Mouse (Mus musculus) limb, embryonic 11.5 days (tissue): Measurements from ENCODE around the gene Pla2g15. TPM values are rescaled to one million over a fixed set of nuclear protein-coding genes. Genes with fewer than 3 reads are reported as not detected.
A peak's percentile ranks its signal among the peaks of the same experiment; 100 is the strongest.

Experiments used
- ATAC-seq: fragments of 200-750 bp; cut with Nextera tagmentation; 2 replicates; pipeline ENCODE4 v1.8.0; 2017; ENCODE audit warnings: low read depth; ENCODE audit not compliant: insufficient number of reproducible peaks, low FRiP score, low TSS enrichment
- DNase-seq: peaks from one replicate; pipeline ENCODE4 v3.0.0-alpha.2; 2015; ENCODE audit warnings: low spot score
- H3K27ac ChIP-seq: fragments of 300-500 bp; sonication (generic); replicated peaks from 2 replicates; pipeline ENCODE4 v1.5.1; 2014; ENCODE audit warnings: low read depth, mild to moderate bottlenecking, low read length
- H3K27me3 ChIP-seq: fragments of 300-500 bp; sonication (generic); 2 replicates; pipeline ENCODE4 v1.6.1; 2014; ENCODE audit warnings: mild to moderate bottlenecking, low read length, mixed read lengths; ENCODE audit not compliant: control insufficient read depth, insufficient read depth
- H3K36me3 ChIP-seq: fragments of 300-500 bp; sonication (generic); 2 replicates; pipeline ENCODE4 v1.6.1; 2014; ENCODE audit warnings: mild to moderate bottlenecking, low read length, moderate library complexity, mixed read lengths; ENCODE audit not compliant: control insufficient read depth, insufficient read depth
- H3K4me1 ChIP-seq: fragments of 300-500 bp; sonication (generic); 2 replicates; pipeline ENCODE4 v1.6.1; 2014; ENCODE audit warnings: low read length, mixed read lengths; ENCODE audit not compliant: control insufficient read depth, insufficient read depth
- H3K4me2 ChIP-seq: fragments of 300-500 bp; sonication (generic); 2 replicates; pipeline ENCODE4 v1.6.1; 2014; ENCODE audit warnings: low read depth, mild to moderate bottlenecking, moderate library complexity; ENCODE audit not compliant: severe bottlenecking
- H3K4me3 ChIP-seq: fragments of 300-500 bp; sonication (generic); 2 replicates; pipeline ENCODE4 v1.5.1; 2014; ENCODE audit warnings: low read depth, low read length
- H3K9ac ChIP-seq: fragments of 300-500 bp; sonication (generic); 2 replicates; pipeline ENCODE4 v1.6.1; 2014; ENCODE audit warnings: mild to moderate bottlenecking, low read length
- H3K9me3 ChIP-seq: fragments of 300-500 bp; sonication (generic); 2 replicates; pipeline ENCODE4 v1.6.1; 2016; ENCODE audit warnings: low read length; ENCODE audit not compliant: control insufficient read depth
- WGBS: fragments of 180-500 bp; shearing (Covaris S2); extraction: QIAGEN DNeasy Blood & Tissue Kit; methylation state at CpG from one replicate; pipeline ENCODE4 v1.1.7; 2014; 5-methylcytosine and 5-hydroxymethylcytosine counted together
- polyA plus RNA-seq: library from polyadenylated mRNA; unstranded; fragments of >200 nt; fragmentation: Nextera tagmentation; extraction: Ambion mirVana; gene quantifications from 2 replicates; pipeline ENCODE4 v1.2.1, GENCODE M21; 2014

The Pla2g15 gene
- polyA plus RNA-seq, 1 experiment from 2014 or later: 6.7 TPM

DNA sequence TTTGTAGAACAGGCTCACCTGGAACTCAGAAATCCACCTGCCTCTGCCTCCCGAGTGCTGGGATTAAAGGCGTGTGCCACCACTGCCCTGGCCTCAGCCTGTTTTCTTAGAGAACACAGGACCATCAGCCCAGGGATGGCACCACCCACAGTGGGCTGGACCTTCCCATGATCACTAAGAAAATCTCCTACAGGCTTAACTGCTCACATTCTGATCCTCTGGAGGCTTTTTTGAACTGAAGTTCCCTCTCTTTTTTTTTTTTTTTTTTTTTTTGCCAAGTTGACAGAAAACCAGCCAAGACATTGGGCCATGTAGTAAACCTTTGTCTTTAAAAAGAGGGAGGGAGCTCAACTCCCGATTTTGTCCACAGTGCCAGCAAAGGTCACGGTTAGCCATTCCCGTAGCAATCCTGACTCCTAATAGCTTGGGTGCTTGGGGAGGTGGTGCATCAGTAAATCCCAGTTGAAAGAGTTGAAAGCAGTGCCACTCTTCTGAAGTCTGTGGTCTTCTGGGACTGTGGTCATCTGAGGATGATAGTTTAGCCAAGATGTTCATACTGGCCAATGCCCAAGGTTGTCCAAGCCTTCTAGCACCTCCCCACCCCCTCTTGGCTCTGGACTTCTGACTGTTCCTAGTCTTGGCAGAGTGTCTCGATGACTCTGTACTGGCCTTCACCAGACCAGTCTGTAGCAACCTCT, 2.2 kb upstream of the Pla2g15 start:
- DNase-seq: no peak
- WGBS: 90% methylated on average over 6 of the region's 6 CpGs
- Histone ChIP-seq H3K27me3 (no peaks in the 10 kb centered on the region), H3K4me2 (no peak overlapping the region), H3K4me1 (0 out of 2 replicates have a peak, but pooled peaks cover 2% of the 10 kb centered on the region), H3K4me3 (no peak overlapping the region), H3K36me3 (no peaks in the 10 kb centered on the region), H3K9ac (no peak overlapping the region), H3K27ac (no peak overlapping the region), H3K9me3 (no peaks in the 10 kb centered on the region)
- ATAC-seq: no peak

DNA sequence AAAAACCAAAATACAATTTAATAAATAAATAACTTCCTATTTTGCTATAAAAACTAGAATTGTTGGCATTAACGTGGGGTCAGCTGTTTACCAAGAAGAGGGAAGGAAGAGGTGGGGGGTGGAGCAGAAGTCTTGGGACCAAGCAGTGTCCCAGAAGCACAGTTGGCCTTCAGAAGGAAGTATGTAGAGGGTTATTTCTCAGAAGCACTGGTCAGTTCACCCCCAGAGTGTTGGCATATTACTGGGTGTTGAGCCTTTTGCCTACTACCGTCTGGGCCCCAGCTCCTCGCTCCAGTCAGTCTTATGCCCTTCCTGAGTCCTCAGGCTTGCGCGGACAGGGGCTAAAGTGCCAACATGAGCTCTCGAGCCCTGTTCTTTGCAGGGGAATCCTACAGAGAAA, 1.2 kb upstream of the Pla2g15 start:
- 94% methylated on average over 6 of the region's 6 CpGs for WGBS
- Histone ChIP-seq H3K27me3 (no peaks in the 10 kb centered on the region), H3K4me3 (no peak overlapping the region), H3K9ac (no peak overlapping the region), H3K9me3 (no peaks in the 10 kb centered on the region), H3K27ac (no peak overlapping the region), H3K4me2 (no peak overlapping the region), H3K4me1 (0 out of 2 replicates have a peak, but pooled peaks cover 2% of the 10 kb centered on the region), H3K36me3 (no peaks in the 10 kb centered on the region)
- ATAC-seq (no peak), DNase-seq (no peak)

DNA sequence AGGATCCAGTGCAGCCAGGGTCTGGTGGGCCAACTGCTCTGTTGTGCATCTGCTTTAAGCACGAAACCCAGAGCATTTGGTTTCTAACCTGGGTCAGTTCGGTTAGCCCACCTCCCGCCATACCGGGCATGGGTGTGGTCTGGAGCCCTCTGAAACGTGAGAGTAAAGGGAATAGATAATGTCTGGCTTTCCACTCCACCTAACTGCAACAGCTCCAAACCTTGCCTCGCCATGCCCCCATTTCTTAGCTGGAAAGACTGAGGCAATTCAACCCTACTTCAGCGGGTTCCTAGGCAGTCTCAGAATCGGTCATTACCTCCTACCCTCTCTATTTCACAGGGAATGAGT, 428 bp downstream of the Pla2g15 start:
- no peaks in the 10 kb centered on the region for H3K36me3 ChIP-seq
- H3K4me2 ChIP-seq: peak overlapping the region; percentile 73
- no peak overlapping the region for H3K27ac ChIP-seq
- peak overlapping the region; percentile 65 for H3K9ac ChIP-seq
- DNase-seq: no peak
- 0 out of 2 replicates have a peak, but pooled peaks cover 2% of the 10 kb centered on the region for H3K4me1 ChIP-seq
- H3K4me3 ChIP-seq: peak overlapping the region; percentile 71
- H3K9me3 ChIP-seq: no peaks in the 10 kb centered on the region
- no peaks in the 10 kb centered on the region for H3K27me3 ChIP-seq
- WGBS: 25% methylated on average over 8 of the region's 8 CpGs
- no peak for ATAC-seq

DNA sequence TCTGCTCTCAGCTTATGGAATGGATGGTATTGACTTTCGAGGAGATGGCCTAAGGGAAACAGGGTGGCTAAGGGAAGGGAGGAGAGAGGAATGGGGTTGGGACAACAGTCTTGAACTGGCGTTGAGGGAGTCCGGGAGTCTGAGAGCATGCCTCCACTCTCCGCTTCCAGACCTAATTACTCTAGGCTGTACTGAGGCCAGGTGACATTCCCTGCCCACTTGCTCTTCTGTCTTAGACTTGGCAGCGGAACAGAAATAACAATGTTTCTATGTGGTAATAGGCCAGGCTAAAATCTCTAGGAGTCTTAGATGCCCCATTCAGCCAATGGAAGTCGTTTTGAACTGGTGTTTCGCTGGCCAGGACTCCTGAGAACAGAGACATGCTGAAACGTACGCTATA, 842 bp downstream of the Pla2g15 start:
- no peaks in the 10 kb centered on the region for H3K36me3 ChIP-seq
- peak overlapping the region; percentile 65; the same call in 1 of the 2 replicates for H3K9ac ChIP-seq
- no peak overlapping the region for H3K27ac ChIP-seq
- WGBS: 83% methylated on average over 9 of the region's 9 CpGs
- peak overlapping the region; percentile 73 for H3K4me2 ChIP-seq
- H3K27me3 ChIP-seq: no peaks in the 10 kb centered on the region
- H3K9me3 ChIP-seq: no peaks in the 10 kb centered on the region
- ATAC-seq (no peak), DNase-seq (no peak)
- 0 out of 2 replicates have a peak, but pooled peaks cover 2% of the 10 kb centered on the region for H3K4me1 ChIP-seq
- H3K4me3 ChIP-seq: peak overlapping the region; percentile 71

DNA sequence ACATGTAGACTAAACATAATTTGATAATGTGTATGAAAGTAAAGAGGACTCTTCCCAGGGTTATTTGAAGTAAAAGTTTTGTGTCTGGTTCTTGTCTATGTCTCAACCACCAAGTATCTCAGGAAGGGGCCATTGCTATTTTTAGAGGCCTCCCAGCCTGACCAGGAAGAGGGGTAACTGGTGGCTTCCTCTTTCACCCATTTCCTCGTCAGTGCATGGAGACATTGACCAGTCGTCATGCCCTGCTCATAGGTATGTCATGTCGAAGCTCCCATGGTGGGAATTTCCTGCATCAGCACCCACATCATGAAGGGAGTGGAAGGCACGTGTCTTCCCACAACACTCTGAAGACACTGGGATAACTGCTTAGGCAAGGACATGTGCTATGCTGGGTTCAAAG, 2.7 kb downstream of the Pla2g15 start:
- 82% methylated on average over 4 of the region's 4 CpGs for WGBS
- H3K27ac ChIP-seq: no peak overlapping the region

DNA sequence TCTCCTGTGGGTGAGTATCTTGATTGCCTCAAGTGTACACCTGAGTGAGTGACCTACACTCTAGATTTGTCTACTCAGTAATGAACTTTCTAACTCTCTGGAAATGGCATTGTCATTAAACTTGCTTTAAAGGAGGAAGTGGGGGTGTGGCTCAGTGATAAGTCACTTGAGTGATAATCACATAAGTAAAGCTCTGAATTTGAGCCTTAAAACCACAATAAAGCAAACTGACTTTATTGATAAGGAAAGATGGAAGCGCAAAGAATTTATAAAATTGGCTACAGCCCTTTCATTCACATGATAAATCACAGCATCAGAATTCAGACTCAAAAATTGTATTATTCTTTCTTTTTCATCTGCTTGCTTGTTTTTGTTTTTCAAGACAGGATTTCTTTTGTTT, 7.2 kb downstream of the Pla2g15 start:
- Histone ChIP-seq H3K9ac (no peak overlapping the region), H3K4me2 (no peak overlapping the region), H3K36me3 (peaks cover 4% of the 10 kb centered on the region; the same call in 1 of the 2 replicates), H3K9me3 (no peaks in the 10 kb centered on the region), H3K27ac (no peak overlapping the region), H3K4me1 (no peaks in the 10 kb centered on the region), H3K4me3 (no peak overlapping the region), H3K27me3 (no peaks in the 10 kb centered on the region)
- 92% methylated on average over 1 of the region's 1 CpGs for WGBS
- DNase-seq (no peak), ATAC-seq (no peak)

More for the DNA sequence above, 2.7 kb downstream of the Pla2g15 start:
- ATAC-seq (no peak), DNase-seq (no peak)
- H3K4me3 ChIP-seq: no peak overlapping the region
- H3K4me2 ChIP-seq: no peak overlapping the region
- H3K9ac ChIP-seq: no peak overlapping the region
- H3K27me3 ChIP-seq: no peaks in the 10 kb centered on the region
- H3K4me1 ChIP-seq: 0 out of 2 replicates have a peak, but pooled peaks cover 2% of the 10 kb centered on the region
- H3K36me3 ChIP-seq: no peaks in the 10 kb centered on the region
- H3K9me3 ChIP-seq: no peaks in the 10 kb centered on the region

DNA sequence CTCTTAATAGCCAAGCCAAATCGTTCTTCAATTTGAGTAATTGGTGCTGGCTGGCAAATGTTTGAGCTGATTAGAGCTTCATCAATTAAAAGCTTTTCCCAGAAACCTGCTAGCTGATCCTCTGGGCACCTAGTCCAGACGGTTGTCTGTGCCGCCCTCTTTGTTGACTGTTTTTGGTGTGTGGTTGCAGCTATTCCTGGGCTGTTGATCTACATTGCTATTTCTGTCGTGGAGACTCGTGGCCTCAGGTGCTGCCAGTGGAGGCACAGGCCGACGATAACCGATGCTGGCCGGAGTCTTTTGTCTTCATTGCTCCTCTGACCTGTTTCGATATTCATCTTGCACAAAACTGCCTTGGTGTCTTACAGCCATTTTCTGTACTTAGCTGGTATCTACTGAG, 8.2 kb downstream of the Pla2g15 start:
- Histone ChIP-seq H3K9me3 (no peaks in the 10 kb centered on the region), H3K36me3 (peaks cover 7% of the 10 kb centered on the region; the same call in 1 of the 2 replicates), H3K4me1 (no peaks in the 10 kb centered on the region), H3K4me3 (no peak overlapping the region), H3K9ac (no peak overlapping the region), H3K4me2 (no peak overlapping the region), H3K27me3 (no peaks in the 10 kb centered on the region), H3K27ac (no peak overlapping the region)
- DNase-seq (no peak), ATAC-seq (no peak)
- WGBS: 86% methylated on average over 10 of the region's 10 CpGs

DNA sequence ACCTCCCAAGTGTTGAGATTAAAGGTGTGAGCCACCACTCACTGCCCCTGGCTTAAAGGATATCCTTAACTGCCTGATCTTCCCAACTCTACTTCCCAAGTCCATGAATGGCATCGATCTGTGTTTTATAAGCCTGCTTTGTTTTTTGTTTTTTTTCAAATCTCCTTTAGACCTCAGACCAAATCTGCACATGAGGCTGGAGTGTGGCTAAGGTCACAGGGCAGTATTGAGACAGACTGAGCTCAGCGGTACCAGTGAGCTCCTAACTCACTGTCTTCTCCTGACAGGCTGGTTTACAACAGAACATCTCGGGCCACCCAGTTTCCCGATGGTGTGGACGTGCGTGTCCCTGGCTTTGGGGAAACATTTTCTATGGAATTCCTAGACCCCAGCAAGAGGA, 9.7 kb downstream of the Pla2g15 start:
- Histone ChIP-seq H3K9ac (no peak overlapping the region), H3K27ac (no peak overlapping the region), H3K4me3 (no peak overlapping the region), H3K4me1 (no peaks in the 10 kb centered on the region), H3K9me3 (no peaks in the 10 kb centered on the region), H3K36me3 (peaks cover 10% of the 10 kb centered on the region; the same call in 1 of the 2 replicates), H3K4me2 (no peak overlapping the region), H3K27me3 (no peaks in the 10 kb centered on the region)
- no peak for ATAC-seq
- 90% methylated on average over 6 of the region's 6 CpGs for WGBS
- DNase-seq: no peak

DNA sequence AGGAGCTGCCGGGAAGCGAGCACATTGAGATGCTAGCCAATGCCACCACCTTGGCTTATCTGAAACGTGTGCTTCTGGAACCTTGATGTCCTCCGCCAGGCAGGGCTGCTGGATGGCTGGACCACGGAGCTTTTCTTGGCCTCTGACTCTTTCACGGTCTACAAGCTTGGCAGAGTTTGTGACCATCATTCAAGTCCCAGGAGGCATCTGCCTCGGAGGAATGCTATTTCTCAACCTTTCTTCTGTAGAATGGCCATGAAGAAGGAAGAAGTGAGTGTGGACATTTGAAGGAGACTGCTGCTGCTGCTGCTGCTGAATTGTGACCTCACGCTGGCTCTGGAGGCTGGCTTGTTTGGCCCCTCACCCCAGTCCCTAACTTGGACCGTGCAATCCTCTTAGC, 13.1 kb downstream of the Pla2g15 start:
- Histone ChIP-seq H3K36me3 (peaks cover 10% of the 10 kb centered on the region; the same call in 1 of the 2 replicates), H3K27me3 (no peaks in the 10 kb centered on the region), H3K9ac (no peak overlapping the region), H3K4me2 (no peak overlapping the region), H3K9me3 (no peaks in the 10 kb centered on the region), H3K4me3 (no peak overlapping the region), H3K27ac (no peak overlapping the region), H3K4me1 (peaks cover 3% of the 10 kb centered on the region; the same call in 1 of the 2 replicates)
- DNase-seq: no peak
- 91% methylated on average over 9 of the region's 9 CpGs for WGBS
- no peak for ATAC-seq
